Mouse (Mus musculus): ENCODE measurements around the gene Sectm1b.

DNA sequence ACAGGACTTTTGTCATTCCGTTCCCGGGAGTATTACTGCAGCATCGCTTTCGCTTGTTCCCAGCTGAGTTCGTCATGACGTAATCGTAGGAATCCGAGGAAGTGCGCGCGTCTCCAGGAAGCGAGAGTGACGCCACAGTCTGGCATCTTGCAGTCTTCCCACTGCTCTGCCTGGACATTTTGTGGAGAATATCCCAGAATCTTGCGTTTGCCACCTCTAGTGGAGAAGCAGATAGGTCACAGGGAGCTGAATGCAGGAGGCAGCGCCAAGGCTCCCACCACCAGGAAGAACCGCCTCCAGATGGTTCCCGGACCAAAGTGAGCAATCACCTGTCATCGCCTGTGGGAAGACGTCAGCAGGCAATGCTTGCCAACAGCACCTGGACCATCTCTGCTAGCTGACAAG lies 48.5 kb downstream of the Sectm1b start:
- TF ChIP-seq CTCF (IDR thresholded peaks at IDR 0.05; ENCODE audit: low read depth) (no peak), EP300 (IDR thresholded peaks at IDR 0.05; ENCODE audit: low read depth) (no peak)

Measured in liver, postnatal 0 days (tissue).